Mouse (Mus musculus) CH12.LX (cell line): ENCODE data around the gene Tlk2. TPM values are rescaled to one million over a fixed set of nuclear protein-coding genes. Genes with fewer than 3 reads are reported as not detected.
A peak's percentile ranks its signal among the peaks of the same experiment; 100 is the strongest.

Source experiments
- DNase-seq: peaks from one replicate; pipeline ENCODE4 v3.0.0-alpha.2; 2013; ENCODE audit errors: extremely low read depth
- H3K27ac ChIP-seq: 2 replicates; pipeline ENCODE4 v1.5.1; 2012; ENCODE audit warnings: low read depth, mild to moderate bottlenecking, control low read depth, moderate library complexity; ENCODE audit not compliant: insufficient read depth
- H3K27me3 ChIP-seq: replicated peaks from 2 replicates; pipeline ENCODE3; 2012; ENCODE audit warnings: inconsistent platforms
- H3K36me3 ChIP-seq, 2 experiments: replicated peaks in 1 of 2; 2 replicates each; pipeline versions ENCODE3 to v1.6.1; 2012; ENCODE audit warnings: inconsistent platforms in 1 of 2, low read length in 1 of 2, mild to moderate bottlenecking in 1 of 2, mixed read lengths in 1 of 2, moderate library complexity in 1 of 2; ENCODE audit not compliant: control insufficient read depth in 1 of 2, insufficient read depth in 1 of 2
- H3K4me1 ChIP-seq, 2 experiments: 2 replicates each; pipeline ENCODE4 v1.6.1; 2012; ENCODE audit warnings: inconsistent platforms in 1 of 2, moderate library complexity in 1 of 2; ENCODE audit not compliant: insufficient read depth in 2 of 2, control insufficient read depth in 1 of 2
- H3K4me2 ChIP-seq: 2 replicates; pipeline ENCODE4 v1.6.1; 2012; ENCODE audit warnings: low read depth, mild to moderate bottlenecking, control low read depth; ENCODE audit not compliant: poor library complexity, insufficient read depth, severe bottlenecking
- H3K4me3 ChIP-seq, 3 experiments: fragments of 150-350 bp in 1 of 3; sonication (generic) in 1 of 3; replicated peaks in 1 of 3; 2 replicates each; pipeline versions ENCODE3 to v1.5.1; 2011 to 2012; ENCODE audit warnings: low read depth in 2 of 3, low read length in 2 of 3, mild to moderate bottlenecking in 2 of 3, moderate library complexity in 2 of 3, control low read depth in 1 of 3, improper control_type of control experiment in 1 of 3, inconsistent platforms in 1 of 3, mixed read lengths in 1 of 3; ENCODE audit not compliant: poor library complexity in 1 of 3
- H3K79me2 ChIP-seq: replicated peaks from 2 replicates; pipeline ENCODE4 v1.6.1; 2012; ENCODE audit warnings: mild to moderate bottlenecking, moderate library complexity; ENCODE audit not compliant: control insufficient read depth, poor library complexity, insufficient read depth, severe bottlenecking; ENCODE audit errors: extremely low read depth
- H3K9ac ChIP-seq: 2 replicates; pipeline ENCODE4 v1.6.1; 2012; ENCODE audit warnings: low read depth, mild to moderate bottlenecking, control low read depth, moderate library complexity; ENCODE audit not compliant: insufficient read depth
- H3K9me3 ChIP-seq: replicated peaks from 2 replicates; pipeline ENCODE3; 2012; ENCODE audit warnings: low read length, inconsistent platforms, mixed read lengths
- BHLHE40 ChIP-seq: IDR thresholded peaks from 2 replicates; pipeline ENCODE4 v1.6.1; 2011; ENCODE audit warnings: mild to moderate bottlenecking, low read depth, low read length, improper control_type of control experiment
- CTCF ChIP-seq, 2 experiments: IDR thresholded peaks in 1 of 2; conservative IDR thresholded peaks in 1 of 2; 2 replicates each; pipeline ENCODE4 v1.5.1; 2011 to 2012; ENCODE audit warnings: low read depth in 2 of 2, low read length in 2 of 2, improper control_type of control experiment in 1 of 2, inconsistent platforms in 1 of 2, mild to moderate bottlenecking in 1 of 2, moderate library complexity in 1 of 2
- EP300 ChIP-seq: IDR thresholded peaks from 2 replicates; pipeline ENCODE4 v1.6.1; 2011; ENCODE audit warnings: low read length, improper control_type of control experiment
- GABPA ChIP-seq: IDR thresholded peaks from 2 replicates; pipeline ENCODE4 v1.6.1; 2012; ENCODE audit warnings: low read depth, low read length, improper control_type of control experiment, inconsistent platforms; ENCODE audit not compliant: insufficient replicate concordance
- JUN ChIP-seq: IDR thresholded peaks from 2 replicates; pipeline ENCODE4 v1.6.1; 2011; ENCODE audit warnings: low read depth, mild to moderate bottlenecking, low read length, improper control_type of control experiment, moderate library complexity; ENCODE audit not compliant: insufficient read depth
- JUND ChIP-seq: conservative IDR thresholded peaks from 2 replicates; pipeline ENCODE4 v1.6.1; 2011; ENCODE audit warnings: low read depth, low read length, improper control_type of control experiment
- KAT2A ChIP-seq: IDR thresholded peaks from 2 replicates; pipeline ENCODE4 v1.6.1; 2012; ENCODE audit warnings: low read length, improper control_type of control experiment, inconsistent platforms; ENCODE audit not compliant: insufficient replicate concordance
- MAX ChIP-seq: IDR thresholded peaks from 2 replicates; pipeline ENCODE4 v1.6.1; 2011; ENCODE audit warnings: low read length, improper control_type of control experiment
- MEF2A ChIP-seq: IDR thresholded peaks from 2 replicates; pipeline ENCODE4 v1.6.1; 2014; ENCODE audit warnings: low read depth, mild to moderate bottlenecking, inconsistent platforms, low read length, improper control_type of control experiment, borderline replicate concordance
- MXI1 ChIP-seq: IDR thresholded peaks from 2 replicates; pipeline ENCODE4 v1.6.1; 2011; ENCODE audit warnings: mild to moderate bottlenecking, low read depth, low read length, improper control_type of control experiment
- MYC ChIP-seq: IDR thresholded peaks from 2 replicates; pipeline ENCODE4 v1.6.1; 2011; ENCODE audit warnings: low read depth, mild to moderate bottlenecking, improper control_type of control experiment, low read length
- NELFE ChIP-seq: IDR thresholded peaks from 2 replicates; pipeline ENCODE4 v1.6.1; 2011; ENCODE audit warnings: low read depth, low read length, improper control_type of control experiment
- PAX5 ChIP-seq: IDR thresholded peaks from 2 replicates; pipeline ENCODE4 v1.6.1; 2012; ENCODE audit warnings: low read length, inconsistent platforms, mixed read lengths
- POLR2A ChIP-seq: IDR thresholded peaks from 2 replicates; pipeline ENCODE4 v1.6.1; 2011; ENCODE audit warnings: low read depth, mild to moderate bottlenecking, improper control_type of control experiment, low read length
- POLR2AphosphoS2 ChIP-seq: IDR thresholded peaks from 2 replicates; pipeline ENCODE4 v1.6.1; 2011; ENCODE audit warnings: low read depth, low read length, improper control_type of control experiment
- RAD21 ChIP-seq: IDR thresholded peaks from 2 replicates; pipeline ENCODE4 v1.6.1; 2011; ENCODE audit warnings: low read depth, mild to moderate bottlenecking, low read length, improper control_type of control experiment, moderate library complexity
- RCOR1 ChIP-seq: conservative IDR thresholded peaks from 2 replicates; pipeline ENCODE4 v1.6.1; 2012; ENCODE audit warnings: low read depth, mild to moderate bottlenecking, inconsistent platforms, low read length, improper control_type of control experiment
- SIN3A ChIP-seq: IDR thresholded peaks from 2 replicates; pipeline ENCODE4 v1.6.1; 2012; ENCODE audit warnings: low read length, improper control_type of control experiment, inconsistent platforms
- TBP ChIP-seq: conservative IDR thresholded peaks from 2 replicates; pipeline ENCODE4 v1.6.1; 2011; ENCODE audit warnings: low read depth, low read length, improper control_type of control experiment
- TCF12 ChIP-seq: IDR thresholded peaks from 2 replicates; pipeline ENCODE4 v1.6.1; 2014; ENCODE audit warnings: low read depth, mild to moderate bottlenecking, inconsistent platforms, low read length, improper control_type of control experiment
- UBTF ChIP-seq: IDR thresholded peaks from 2 replicates; pipeline ENCODE4 v1.6.1; 2012; ENCODE audit warnings: low read depth, mild to moderate bottlenecking, inconsistent platforms, low read length, improper control_type of control experiment, moderate library complexity
- USF1 ChIP-seq: IDR thresholded peaks from 2 replicates; pipeline ENCODE4 v1.6.1; 2014; ENCODE audit warnings: low read depth, mild to moderate bottlenecking, inconsistent platforms, low read length, improper control_type of control experiment
- USF2 ChIP-seq: conservative IDR thresholded peaks from 2 replicates; pipeline ENCODE4 v1.6.1; 2011; ENCODE audit warnings: low read depth, low read length, improper control_type of control experiment
- ZKSCAN1 ChIP-seq: IDR thresholded peaks from 2 replicates; pipeline ENCODE4 v1.6.1; 2012; ENCODE audit warnings: low read depth, inconsistent platforms, low read length, improper control_type of control experiment, borderline replicate concordance
- ZNF384 ChIP-seq: IDR thresholded peaks from 2 replicates; pipeline ENCODE4 v1.6.1; 2012; ENCODE audit warnings: low read depth, low read length, improper control_type of control experiment, inconsistent platforms
- dilution Hi-C: fragments of 300-500 bp; cut with MboI; formaldehyde crosslinking; loops from 2 replicates; pipeline ENCODE4 v1.14.3; 2020; ENCODE audit warnings: low sequenced_read_pairs; ENCODE audit not compliant: extremely low pct_unique_long_range_greater_than_20kb, extremely low pct_ligation_motif_present
- in situ Hi-C: fragments of 300-500 bp; cut with MboI; formaldehyde crosslinking; loops from 3 replicates; pipeline ENCODE4 v1.14.3; 2019; ENCODE audit warnings: low sequenced_read_pairs, low pct_ligation_motif_present, low pct_unique_long_range_greater_than_20kb, mixed read lengths
- polyA plus RNA-seq: library from polyadenylated mRNA; unstranded; fragments of >175 nt; gene quantifications from 2 replicates; pipeline ENCODE4 v1.2.1, GENCODE M21; 2012; ENCODE audit warnings: low read depth; ENCODE audit not compliant: insufficient read length
- total RNA-seq, 2 experiments: library from RNA; depleted of rRNA; stranded (reverse); fragments of 300-350 nt in 1 of 2; fragments of >200 nt in 1 of 2; gene quantifications; 2 replicates each; pipeline ENCODE4 v1.2.3; 2012 to 2014

Gene Tlk2
- total and polyA plus RNA-seq, 3 experiments, result 78.0 to 90.6 (median 85.1) TPM

DNA sequence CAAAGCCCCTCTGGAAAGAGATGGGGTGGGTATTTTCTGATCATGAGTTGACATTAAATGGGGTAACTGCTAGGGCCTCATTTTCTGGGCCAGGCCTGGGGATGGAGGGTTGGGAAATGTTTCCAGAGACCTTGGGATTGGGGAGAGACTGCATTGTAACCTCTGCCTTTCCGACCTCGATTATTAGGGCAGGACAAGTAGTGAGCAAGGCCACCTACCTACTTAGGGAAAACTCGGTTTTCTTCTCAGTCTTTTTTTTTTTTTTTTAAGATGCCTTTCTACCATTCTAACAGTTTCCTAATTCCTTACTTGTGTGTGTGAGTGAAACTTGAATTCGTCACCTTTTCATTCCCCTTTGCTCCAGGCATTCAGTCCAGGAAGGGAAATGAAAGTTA, 3.9 kb downstream of the Tlk2 start:
- no peaks in the 10 kb centered on the region for H3K9me3 ChIP-seq
- TF ChIP-seq TCF12 (peak; percentile 41; the same call in 1 of the 2 replicates), TBP (0 out of 2 replicates have a peak, but pooled peaks have one; percentile 33), MEF2A (no peak), MAX (no peak), ZNF384 (peak; percentile 47), KAT2A (0 out of 2 replicates have a peak, but pooled peaks have one; percentile 34)
- peak overlapping the region; percentile 57; the same call in 1 of the 2 replicates for H3K27ac ChIP-seq
- dilution Hi-C loops, result no loop called here
- in situ Hi-C loops, result no loop called here
- H3K27me3 ChIP-seq, result no peaks in the 10 kb centered on the region
- peak overlapping the region; percentile 93 for H3K4me2 ChIP-seq
- peak overlapping the region; percentile 94 to 99 (median 97) for H3K4me3 ChIP-seq
- peak overlapping the region; percentile 100 for H3K9ac ChIP-seq
- H3K79me2 ChIP-seq, result peaks cover 61% of the 10 kb centered on the region
- H3K36me3 ChIP-seq, result peaks cover 16 to 39% of the 10 kb centered on the region in 2 experiments
- H3K4me1 ChIP-seq, result peaks cover 0 to 49% of the 10 kb centered on the region in 2 experiments; a peak in 3 of 4 replicates
- DNase-seq, result peak; percentile 24

DNA sequence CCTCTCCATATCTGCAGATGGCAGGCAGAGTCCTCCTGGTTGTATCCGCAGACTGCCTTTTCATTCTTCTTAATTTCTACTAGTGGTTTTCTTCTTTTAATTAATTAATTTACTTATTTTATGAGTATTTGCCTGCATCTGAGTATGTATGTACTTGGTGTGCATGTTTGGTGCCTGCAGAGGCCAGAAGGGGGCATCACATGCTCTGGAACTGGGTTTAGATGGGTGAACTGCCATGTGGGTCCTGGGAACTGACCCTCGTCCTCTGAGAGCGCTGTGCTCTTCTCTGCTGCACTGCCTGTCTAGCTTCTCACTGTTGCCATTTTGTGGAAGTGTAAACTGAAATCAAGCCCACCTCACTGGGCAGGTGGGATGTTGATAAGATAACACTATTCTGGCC, 6.1 kb downstream of the Tlk2 start:
- H3K36me3 ChIP-seq, result peaks cover 21 to 49% of the 10 kb centered on the region in 2 experiments
- H3K27me3 ChIP-seq, result no peaks in the 10 kb centered on the region
- in situ Hi-C loops, result no loop called here
- H3K4me2 ChIP-seq, result no peak overlapping the region
- no peak overlapping the region for H3K27ac ChIP-seq
- peaks cover 81% of the 10 kb centered on the region for H3K79me2 ChIP-seq
- H3K9me3 ChIP-seq, result no peaks in the 10 kb centered on the region
- no peak overlapping the region for H3K9ac ChIP-seq
- dilution Hi-C loops, result no loop called here
- H3K4me1 ChIP-seq, result peaks cover 0 to 40% of the 10 kb centered on the region in 2 experiments; a peak in 3 of 4 replicates
- no peak overlapping the region for H3K4me3 ChIP-seq
- TF ChIP-seq MYC, result 0 out of 2 replicates have a peak, but pooled peaks have one; percentile 38
- TF ChIP-seq RCOR1, result no peak
- no peak; the same call in 1 of the 2 replicates for TF ChIP-seq POLR2A
- no peak for TF ChIP-seq NELFE
- no peak for TF ChIP-seq TCF12
- TF ChIP-seq RAD21, result peak; percentile 2; the same call in 1 of the 2 replicates
- TF ChIP-seq MEF2A, result no peak
- TF ChIP-seq JUN, result no peak
- TF ChIP-seq SIN3A, result no peak
- TF ChIP-seq POLR2AphosphoS2, result no peak
- no peak for TF ChIP-seq EP300
- TF ChIP-seq ZKSCAN1, result no peak
- TF ChIP-seq USF2, result no peak
- TF ChIP-seq GABPA, result no peak
- TF ChIP-seq BHLHE40, result no peak
- no peak for TF ChIP-seq MAX
- no peak for TF ChIP-seq MXI1
- peak in 1 of 2 experiments; percentile 52; a peak in 2 of 4 replicates for TF ChIP-seq CTCF (conservative IDR thresholded peaks at IDR 0.05 in 1 of 2, IDR thresholded peaks at IDR 0.05 in 1 of 2; ENCODE audit: low read depth in 2 of 2, low read length in 2 of 2)
- no peak for TF ChIP-seq UBTF
- no peak for TF ChIP-seq JUND
- TF ChIP-seq USF1, result no peak
- no peak for TF ChIP-seq PAX5
- peak; percentile 43 for DNase-seq
